Mouse (Mus musculus) limb, embryonic 11.5 days (tissue): Measurements from ENCODE around the gene Fam19a2. TPM values are rescaled to one million over a fixed set of nuclear protein-coding genes. Genes with fewer than 3 reads are reported as not detected.

Source experiments
- ATAC-seq: fragments of 200-750 bp; cut with Nextera tagmentation; 2 replicates; pipeline ENCODE4 v1.8.0; 2017; ENCODE audit warnings: low read depth; ENCODE audit not compliant: insufficient number of reproducible peaks, low FRiP score, low TSS enrichment
- DNase-seq: peaks from one replicate; pipeline ENCODE4 v3.0.0-alpha.2; 2015; ENCODE audit warnings: low spot score
- H3K27ac ChIP-seq: fragments of 300-500 bp; sonication (generic); replicated peaks from 2 replicates; pipeline ENCODE4 v1.5.1; 2014; ENCODE audit warnings: low read depth, mild to moderate bottlenecking, low read length
- H3K27me3 ChIP-seq: fragments of 300-500 bp; sonication (generic); 2 replicates; pipeline ENCODE4 v1.6.1; 2014; ENCODE audit warnings: mild to moderate bottlenecking, low read length, mixed read lengths; ENCODE audit not compliant: control insufficient read depth, insufficient read depth
- H3K36me3 ChIP-seq: fragments of 300-500 bp; sonication (generic); 2 replicates; pipeline ENCODE4 v1.6.1; 2014; ENCODE audit warnings: mild to moderate bottlenecking, low read length, moderate library complexity, mixed read lengths; ENCODE audit not compliant: control insufficient read depth, insufficient read depth
- H3K4me1 ChIP-seq: fragments of 300-500 bp; sonication (generic); 2 replicates; pipeline ENCODE4 v1.6.1; 2014; ENCODE audit warnings: low read length, mixed read lengths; ENCODE audit not compliant: control insufficient read depth, insufficient read depth
- H3K4me2 ChIP-seq: fragments of 300-500 bp; sonication (generic); 2 replicates; pipeline ENCODE4 v1.6.1; 2014; ENCODE audit warnings: low read depth, mild to moderate bottlenecking, moderate library complexity; ENCODE audit not compliant: severe bottlenecking
- H3K4me3 ChIP-seq: fragments of 300-500 bp; sonication (generic); 2 replicates; pipeline ENCODE4 v1.5.1; 2014; ENCODE audit warnings: low read depth, low read length
- H3K9ac ChIP-seq: fragments of 300-500 bp; sonication (generic); 2 replicates; pipeline ENCODE4 v1.6.1; 2014; ENCODE audit warnings: mild to moderate bottlenecking, low read length
- H3K9me3 ChIP-seq: fragments of 300-500 bp; sonication (generic); 2 replicates; pipeline ENCODE4 v1.6.1; 2016; ENCODE audit warnings: low read length; ENCODE audit not compliant: control insufficient read depth
- WGBS: fragments of 180-500 bp; shearing (Covaris S2); extraction: QIAGEN DNeasy Blood & Tissue Kit; methylation state at CpG from one replicate; pipeline ENCODE4 v1.1.7; 2014; 5-methylcytosine and 5-hydroxymethylcytosine counted together
- polyA plus RNA-seq: library from polyadenylated mRNA; unstranded; fragments of >200 nt; fragmentation: Nextera tagmentation; extraction: Ambion mirVana; gene quantifications from 2 replicates; pipeline ENCODE4 v1.2.1, GENCODE M21; 2014

Gene Fam19a2
- polyA plus RNA-seq, 1 experiment from 2014 or later: 2.5 TPM

GRCm38 (mm10) chr10:123536143-123536542 lies 272.3 kb downstream of the Fam19a2 start:
- Histone ChIP-seq H3K27ac (no peak overlapping the region), H3K4me2 (no peak overlapping the region), H3K4me3 (no peak overlapping the region), H3K9ac (no peak overlapping the region), H3K27me3 (no peaks in the 10 kb centered on the region), H3K9me3 (no peaks in the 10 kb centered on the region), H3K36me3 (no peaks in the 10 kb centered on the region), H3K4me1 (no peaks in the 10 kb centered on the region)
- no peak for ATAC-seq
- no peak for DNase-seq
- 84% methylated on average over 4 of the region's 4 CpGs for WGBS

- no peak for ATAC-seq
- no peak overlapping the region for H3K4me2 ChIP-seq
- DNase-seq: no peak
- 77% methylated on average over 6 of the region's 6 CpGs for WGBS
- no peaks in the 10 kb centered on the region for H3K9me3 ChIP-seq
- H3K4me1 ChIP-seq: no peaks in the 10 kb centered on the region
- H3K36me3 ChIP-seq: no peaks in the 10 kb centered on the region
- no peak overlapping the region for H3K9ac ChIP-seq
- H3K4me3 ChIP-seq: no peak overlapping the region
- no peak overlapping the region for H3K27ac ChIP-seq
- no peaks in the 10 kb centered on the region for H3K27me3 ChIP-seq
Measured at GRCm38 (mm10) chr10:123548391-123548790, 284.6 kb downstream of the Fam19a2 start.

- Histone ChIP-seq H3K9ac (no peak overlapping the region), H3K9me3 (no peaks in the 10 kb centered on the region), H3K4me1 (0 out of 2 replicates have a peak, but pooled peaks cover 3% of the 10 kb centered on the region), H3K27ac (no peak overlapping the region), H3K27me3 (no peaks in the 10 kb centered on the region), H3K4me2 (no peak overlapping the region), H3K36me3 (no peaks in the 10 kb centered on the region), H3K4me3 (no peak overlapping the region)
- DNase-seq: no peak
- WGBS: 56% methylated on average over 1 of the region's 1 CpGs
- no peak for ATAC-seq
Measured at GRCm38 (mm10) chr10:123567677-123568076, 303.9 kb downstream of the Fam19a2 start.

- ATAC-seq: peak; percentile 31; the same call in 1 of the 2 replicates
- no peak overlapping the region for H3K4me2 ChIP-seq
- no peaks in the 10 kb centered on the region for H3K36me3 ChIP-seq
- no peaks in the 10 kb centered on the region for H3K27me3 ChIP-seq
- DNase-seq: no peak
- H3K9ac ChIP-seq: no peak overlapping the region
- H3K4me3 ChIP-seq: no peak overlapping the region
- 80% methylated on average over 10 of the region's 10 CpGs for WGBS
- 0 out of 2 replicates have a peak, but pooled peaks cover 3% of the 10 kb centered on the region for H3K4me1 ChIP-seq
- H3K9me3 ChIP-seq: no peaks in the 10 kb centered on the region
- H3K27ac ChIP-seq: no peak overlapping the region
Measured at GRCm38 (mm10) chr10:123570616-123571188, 306.9 kb downstream of the Fam19a2 start.

- H3K27ac ChIP-seq: no peak overlapping the region
Measured at GRCm38 (mm10) chr10:123572342-123573070, 308.7 kb downstream of the Fam19a2 start.

GRCm38 (mm10) chr10:123577823-123578222 lies 314.0 kb downstream of the Fam19a2 start:
- Histone ChIP-seq H3K27me3 (no peaks in the 10 kb centered on the region), H3K36me3 (no peaks in the 10 kb centered on the region), H3K4me1 (no peaks in the 10 kb centered on the region), H3K27ac (no peak overlapping the region), H3K9ac (no peak overlapping the region), H3K9me3 (no peaks in the 10 kb centered on the region), H3K4me2 (no peak overlapping the region), H3K4me3 (no peak overlapping the region)
- no peak for DNase-seq
- ATAC-seq: no peak
- 81% methylated on average over 4 of the region's 4 CpGs for WGBS

More at GRCm38 (mm10) chr10:123572342-123573070, 308.7 kb downstream of the Fam19a2 start:
- DNase-seq (peak; percentile 41), ATAC-seq (0 out of 2 replicates have a peak, but pooled peaks have one; percentile 19)
- 0 out of 2 replicates have a peak, but pooled peaks cover 3% of the 10 kb centered on the region for H3K4me1 ChIP-seq
- 32% methylated on average over 7 of the region's 7 CpGs for WGBS
- H3K4me3 ChIP-seq: no peak overlapping the region
- no peaks in the 10 kb centered on the region for H3K9me3 ChIP-seq
- no peak overlapping the region for H3K9ac ChIP-seq
- H3K4me2 ChIP-seq: no peak overlapping the region
- H3K27me3 ChIP-seq: no peaks in the 10 kb centered on the region
- H3K36me3 ChIP-seq: no peaks in the 10 kb centered on the region

GRCm38 (mm10) chr10:123579012-123579411 lies 315.2 kb downstream of the Fam19a2 start:
- no peak overlapping the region for H3K4me2 ChIP-seq
- H3K27ac ChIP-seq: no peak overlapping the region
- 86% methylated on average over 2 of the region's 2 CpGs for WGBS
- no peak overlapping the region for H3K9ac ChIP-seq
- H3K4me3 ChIP-seq: no peak overlapping the region
- no peaks in the 10 kb centered on the region for H3K9me3 ChIP-seq
- H3K36me3 ChIP-seq: no peaks in the 10 kb centered on the region
- no peak for ATAC-seq
- H3K27me3 ChIP-seq: no peaks in the 10 kb centered on the region
- no peak for DNase-seq
- no peaks in the 10 kb centered on the region for H3K4me1 ChIP-seq

GRCm38 (mm10) chr10:123595043-123595442 lies 331.2 kb downstream of the Fam19a2 start:
- no peaks in the 10 kb centered on the region for H3K27me3 ChIP-seq
- ATAC-seq: no peak
- no peak overlapping the region for H3K4me3 ChIP-seq
- no peaks in the 10 kb centered on the region for H3K4me1 ChIP-seq
- no peaks in the 10 kb centered on the region for H3K36me3 ChIP-seq
- no peaks in the 10 kb centered on the region for H3K9me3 ChIP-seq
- DNase-seq: no peak
- H3K9ac ChIP-seq: no peak overlapping the region
- H3K27ac ChIP-seq: no peak overlapping the region
- no peak overlapping the region for H3K4me2 ChIP-seq
